Mouse (Mus musculus) ES-CJ7 (cell line): ENCODE measurements around the gene Prdx2.
A peak's percentile ranks its signal among the peaks of the same experiment; 100 is the strongest.

ENCODE experiments used
- DNase-seq: peaks from one replicate; pipeline ENCODE4 v3.0.0; 2011; ENCODE audit warnings: low read depth, low spot score

Prdx2 gene

DNA sequence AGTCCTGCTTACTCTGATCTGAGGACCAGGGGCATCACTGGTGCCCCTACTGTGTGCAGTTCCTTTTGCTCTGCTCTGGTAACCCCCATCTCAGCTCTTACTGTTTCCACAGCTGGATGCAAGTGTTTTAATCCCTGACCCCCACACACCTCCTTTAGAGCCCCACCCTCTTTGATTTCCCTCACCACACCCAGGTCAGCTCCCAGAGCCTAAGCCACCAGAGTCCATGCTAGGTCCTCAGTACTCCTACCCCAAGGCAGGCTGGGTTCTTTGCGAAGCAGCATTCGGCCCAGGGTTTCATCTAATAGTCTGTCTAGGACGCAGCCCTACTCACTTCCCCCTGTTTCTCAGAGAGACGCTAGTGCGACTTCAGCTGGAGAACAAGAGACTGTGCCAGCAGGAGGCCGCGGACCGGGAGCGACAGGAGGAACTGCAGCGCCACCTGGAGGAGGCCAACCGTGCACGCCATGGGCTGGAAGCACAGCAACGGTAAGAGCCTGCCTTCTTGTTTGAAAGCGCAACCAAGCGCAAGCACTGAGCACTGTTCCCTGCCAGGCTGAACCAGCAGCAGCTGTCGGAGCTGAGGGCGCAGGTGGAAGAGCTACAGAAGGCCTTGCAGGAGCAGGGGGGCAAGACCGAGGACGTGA lies 28.4 kb downstream of the Prdx2 start:
- peak; percentile 98 for DNase-seq

DNA sequence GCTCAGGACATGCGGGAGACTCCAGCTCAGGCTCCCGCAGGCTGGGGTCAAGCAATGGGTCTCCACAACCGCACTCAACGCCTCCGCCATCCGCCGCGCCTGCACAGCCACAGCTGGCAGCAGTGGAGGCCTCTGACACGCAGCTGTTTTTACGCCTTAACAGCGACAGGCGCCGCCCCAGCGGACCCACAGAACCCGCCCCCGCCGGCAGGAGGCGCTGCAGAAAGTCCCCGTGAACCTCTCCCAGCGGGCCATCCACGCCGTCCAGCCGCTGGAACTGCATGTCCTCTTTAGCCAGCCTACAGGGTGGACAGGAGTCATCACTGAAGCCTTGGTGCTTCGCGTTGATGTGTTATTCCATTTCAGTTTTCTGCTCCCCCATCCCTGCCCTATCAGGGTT lies 38.3 kb downstream of the Prdx2 start:
- DNase-seq = peak; percentile 79

DNA sequence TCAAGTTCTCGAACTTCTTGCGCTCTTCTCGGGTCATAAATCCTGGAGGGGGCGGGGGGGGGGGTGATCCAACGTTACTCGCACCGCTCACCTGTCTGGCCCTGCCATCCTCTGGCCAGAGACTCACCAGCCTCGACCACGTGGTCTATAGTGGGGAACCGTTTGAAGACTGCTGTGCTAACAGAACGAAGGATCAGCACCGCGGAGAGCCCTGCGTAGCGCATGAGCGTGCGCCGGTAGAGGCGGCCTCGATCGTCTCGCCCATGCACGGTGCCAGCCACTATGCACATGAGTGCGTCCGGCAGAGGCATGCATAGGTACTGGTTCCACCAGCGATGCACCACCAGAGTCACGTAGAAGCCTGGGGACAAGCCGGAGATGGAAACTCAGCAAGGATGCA lies 41.9 kb downstream of the Prdx2 start:
- DNase-seq = peak; percentile 71

DNA sequence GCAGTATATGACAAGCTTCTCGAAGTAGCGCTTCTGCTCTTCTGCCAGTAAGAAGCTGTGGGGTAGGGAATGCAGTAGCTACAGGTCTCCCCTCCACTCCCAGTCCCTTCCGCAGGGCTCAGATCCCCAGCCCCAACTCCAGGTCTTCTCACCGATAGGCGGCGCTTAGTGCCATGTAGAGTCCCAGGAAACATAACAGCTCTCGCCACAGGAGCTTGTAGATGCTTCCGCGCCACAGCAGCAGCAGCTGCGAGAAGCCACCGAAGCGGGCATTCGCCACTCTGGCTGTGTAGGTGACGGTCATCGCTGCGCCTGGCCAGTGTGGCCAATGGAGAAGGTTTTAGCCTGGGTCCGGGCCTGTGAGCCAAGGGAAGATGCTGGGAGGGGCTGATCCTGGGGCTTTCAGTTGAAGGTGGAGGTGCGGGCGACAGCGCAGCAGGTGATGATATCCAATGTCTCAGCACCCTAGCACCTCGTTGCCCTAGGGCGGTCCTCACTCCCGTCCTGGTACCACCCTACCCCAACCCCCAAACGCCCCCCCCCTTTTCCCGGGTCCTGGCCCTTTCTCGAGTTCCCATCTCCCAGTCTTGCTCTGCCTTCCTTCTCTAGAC lies 43.9 kb downstream of the Prdx2 start:
- peak; percentile 97 for DNase-seq

DNA sequence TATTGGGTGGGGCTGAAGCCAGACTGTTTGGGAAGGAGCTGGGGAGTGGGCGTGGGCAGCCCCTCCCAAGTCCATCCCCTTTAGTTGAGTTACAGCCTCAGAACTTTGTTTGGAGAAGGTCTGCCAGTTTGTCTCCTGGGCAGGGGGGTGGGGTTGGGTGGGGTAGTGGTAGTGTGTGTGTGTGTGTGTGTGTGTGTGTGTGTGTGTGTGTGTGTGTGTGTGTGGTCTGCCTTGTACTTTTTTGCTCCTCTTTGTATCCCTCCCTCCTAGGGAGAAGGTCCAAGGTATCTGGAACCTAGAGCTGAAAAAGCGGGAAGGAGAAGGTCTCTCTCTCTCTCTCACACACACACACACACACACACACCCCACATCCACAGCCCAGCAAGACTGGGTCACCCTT lies 45.0 kb downstream of the Prdx2 start, which contains the start of gene Best2:
Gene Best2, minus strand, starts transcription at position 101 of the 400 bp plus-strand sequence.
- DNase-seq = no peak

DNA sequence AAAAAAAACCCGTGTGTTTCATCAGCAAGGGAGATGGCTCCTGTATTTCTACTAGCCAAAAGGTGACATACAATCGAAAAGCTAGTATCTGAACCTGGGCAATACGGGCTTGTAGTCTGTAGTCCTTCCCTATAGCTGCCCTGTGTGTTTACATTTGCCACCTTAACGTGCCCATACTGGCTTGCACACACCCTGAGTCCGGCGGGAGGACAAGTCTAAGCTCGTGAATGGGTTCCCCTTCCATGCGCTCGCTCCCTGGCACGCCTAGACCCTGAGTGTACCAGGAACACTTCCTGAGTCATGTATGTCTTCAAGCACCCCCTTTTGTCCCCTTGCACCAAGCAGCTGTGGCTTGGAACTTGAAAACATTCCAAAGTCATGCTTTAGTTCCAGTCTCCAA lies 47.3 kb downstream of the Prdx2 start:
- DNase-seq = no peak

DNA sequence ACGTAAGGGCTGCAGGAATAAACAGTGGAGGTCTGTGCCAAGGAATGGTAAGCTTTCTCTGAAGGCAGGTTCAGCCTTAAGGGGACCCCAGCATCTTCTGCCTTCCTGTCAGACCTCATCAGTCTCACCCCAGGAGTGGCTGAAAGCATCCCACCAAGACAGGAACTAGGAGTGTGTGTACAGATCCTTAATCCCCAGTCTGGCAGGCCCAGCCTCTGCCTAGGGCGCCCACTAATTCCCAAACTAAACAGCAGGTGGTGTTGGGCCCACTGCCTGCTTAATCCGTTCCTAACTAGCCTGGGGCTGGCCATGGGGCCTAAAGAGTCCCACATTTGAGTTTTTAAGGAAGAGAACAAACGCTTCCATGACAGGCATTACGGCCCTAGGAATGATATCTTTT lies 47.8 kb downstream of the Prdx2 start:
- no peak for DNase-seq

DNA sequence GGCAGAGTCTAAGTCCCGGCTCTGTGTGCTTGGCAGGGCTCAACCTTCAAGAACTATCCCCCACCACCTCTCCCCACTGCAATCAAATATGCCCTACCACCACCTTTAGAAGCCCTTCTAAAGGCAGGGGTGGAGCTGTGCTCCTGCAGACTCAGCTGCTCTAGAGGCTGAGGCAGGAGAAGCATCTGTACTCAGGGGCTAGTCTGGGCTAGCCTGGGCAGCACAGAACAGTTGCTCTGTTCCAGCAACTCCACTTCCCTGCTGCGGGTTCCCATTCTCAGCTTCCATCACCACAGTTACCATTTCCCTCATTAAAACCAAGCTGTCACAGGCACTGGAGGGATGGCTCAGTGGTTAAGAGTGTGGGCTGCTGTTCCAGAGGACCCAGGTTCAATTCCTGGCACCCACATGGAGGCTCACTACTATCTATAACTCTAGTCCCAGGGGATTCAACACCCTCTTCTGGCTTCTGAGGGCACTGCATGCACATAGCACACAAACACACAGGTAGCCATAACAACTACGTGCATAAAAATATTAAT lies 52.2 kb downstream of the Prdx2 start:
- DNase-seq = peak; percentile 65

DNA sequence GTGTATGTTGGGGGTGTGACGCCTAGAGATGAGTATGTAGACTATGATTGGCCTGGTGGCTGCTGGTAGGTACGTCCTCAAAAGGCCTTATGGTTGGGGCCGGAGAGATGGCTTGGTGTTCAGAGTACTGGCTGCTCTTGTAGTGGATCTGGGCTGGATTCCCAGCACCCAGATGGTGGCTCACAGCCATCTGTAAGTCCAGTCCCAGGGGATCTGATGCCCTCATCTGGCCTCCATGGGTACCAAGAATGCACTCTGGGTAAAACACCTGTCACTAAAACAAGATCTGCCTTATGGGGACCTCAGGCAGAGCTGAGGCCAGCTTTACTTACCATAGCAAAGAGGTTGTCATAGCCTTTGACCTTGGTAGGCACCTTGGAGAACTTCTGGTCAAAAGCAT lies 54.5 kb downstream of the Prdx2 start:
- no peak for DNase-seq
